Mouse (Mus musculus) heart, adult 18-20 months (tissue): ENCODE data around the gene Snx14. TPM values are rescaled to one million over a fixed set of nuclear protein-coding genes. Genes with fewer than 3 reads are reported as not detected.

Experiments used
- DNase-seq, 2 experiments: peaks; one replicate each; pipeline ENCODE4 v3.0.0; 2021 to 2022; ENCODE audit warnings: mixed read lengths in 1 of 2
- total RNA-seq, 2 experiments: library from RNA; stranded (reverse); gene quantifications; 2 replicates each; pipeline ENCODE4 v1.2.3; 2021

Snx14 gene
- total RNA-seq, 2 experiments from 2014 or later: 23.3 to 24.9 TPM

DNA sequence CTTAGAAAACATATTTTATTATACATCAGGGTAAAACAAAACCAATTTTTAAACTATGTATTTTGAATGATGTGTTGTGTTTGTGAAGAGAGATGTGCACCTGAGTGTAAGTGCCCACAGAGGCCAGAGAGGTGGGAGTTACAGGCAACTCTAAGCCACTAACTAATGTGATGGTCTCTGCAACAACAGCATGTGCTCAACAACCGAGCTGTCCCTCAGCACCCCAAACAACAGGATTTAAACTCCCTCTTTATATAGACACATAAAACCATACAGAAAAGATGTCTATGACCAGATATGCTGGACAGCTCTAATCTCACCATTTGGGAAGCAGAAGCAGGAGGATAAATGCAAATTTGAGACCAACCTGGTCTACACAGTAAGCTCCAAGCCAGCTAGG, 58.2 kb downstream of the Snx14 start:
- DNase-seq: no peak

DNA sequence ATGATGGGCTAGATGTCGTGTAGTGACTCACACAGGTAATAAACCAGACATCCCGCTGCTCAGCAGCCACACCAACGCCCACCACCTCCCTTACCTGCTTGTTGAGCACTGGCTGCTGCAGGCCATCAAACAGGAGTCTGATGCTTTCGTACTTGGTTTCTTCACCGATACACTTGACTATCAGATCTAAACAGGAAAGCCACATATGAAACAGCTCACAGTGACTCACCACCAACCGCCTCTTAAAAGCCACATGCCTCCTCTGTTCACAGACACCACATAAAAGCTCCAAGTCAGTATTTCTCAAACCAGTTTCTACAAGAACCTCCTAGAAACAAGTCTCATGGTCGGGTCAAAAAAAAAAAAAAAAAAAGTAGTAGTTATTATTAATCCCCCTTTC, 58.7 kb downstream of the Snx14 start:
- no peak for DNase-seq

DNA sequence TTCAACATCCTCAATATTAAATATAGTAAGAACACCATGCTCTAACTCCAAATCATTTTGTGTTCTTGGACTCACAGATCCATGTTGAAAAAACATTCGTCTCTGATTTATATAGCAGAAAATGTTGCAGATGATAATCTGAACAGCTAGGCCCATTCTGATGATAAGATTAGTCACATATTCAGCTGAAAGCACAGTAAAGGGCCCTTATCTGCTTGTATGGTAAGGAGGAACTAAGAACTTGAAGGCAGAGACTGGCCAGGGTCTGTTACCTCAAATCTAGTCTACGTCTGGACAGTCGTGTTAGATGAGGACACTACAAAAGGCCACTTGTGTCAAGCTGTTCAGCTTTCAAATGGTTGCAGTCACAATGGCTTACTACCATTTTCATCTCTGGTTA, 59.7 kb downstream of the Snx14 start:
- no peak for DNase-seq

DNA sequence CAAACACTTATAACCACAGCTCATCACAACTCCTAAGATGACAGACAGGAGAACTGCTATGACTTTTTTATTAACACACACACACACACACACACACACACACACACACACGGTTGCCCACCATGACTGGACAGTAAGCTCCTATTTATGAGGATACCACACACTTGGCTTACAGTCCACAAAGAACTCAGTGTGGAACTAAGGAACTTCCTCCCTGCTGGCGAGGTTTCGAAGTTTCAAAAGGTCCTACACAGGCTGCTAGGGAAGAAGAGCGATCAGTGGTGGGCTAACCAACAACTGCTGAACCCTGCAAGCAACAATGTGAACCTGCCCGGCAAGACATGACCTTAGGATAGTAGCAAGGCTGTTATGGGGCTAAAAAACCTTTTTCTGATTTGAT, 61.3 kb downstream of the Snx14 start:
- DNase-seq: no peak

DNA sequence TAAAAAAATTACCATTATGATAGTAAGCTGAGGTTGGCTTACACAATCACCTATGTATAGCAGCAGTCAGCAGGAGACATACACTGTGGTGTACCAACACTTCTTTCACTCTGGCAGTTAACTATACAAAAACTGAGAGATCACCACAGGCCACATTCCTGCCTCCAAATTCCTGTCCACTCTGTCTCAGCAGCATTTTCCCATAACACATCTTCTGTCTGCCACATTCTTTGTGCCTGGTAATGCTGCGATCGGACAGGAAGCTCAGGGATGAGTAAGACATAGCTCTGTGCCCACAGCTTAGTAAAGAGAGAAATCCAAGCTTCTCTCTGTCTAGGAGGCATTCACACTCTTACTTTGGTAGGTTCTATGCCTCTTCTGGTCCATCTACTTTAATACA, 65.8 kb downstream of the Snx14 start:
- no peak for DNase-seq

DNA sequence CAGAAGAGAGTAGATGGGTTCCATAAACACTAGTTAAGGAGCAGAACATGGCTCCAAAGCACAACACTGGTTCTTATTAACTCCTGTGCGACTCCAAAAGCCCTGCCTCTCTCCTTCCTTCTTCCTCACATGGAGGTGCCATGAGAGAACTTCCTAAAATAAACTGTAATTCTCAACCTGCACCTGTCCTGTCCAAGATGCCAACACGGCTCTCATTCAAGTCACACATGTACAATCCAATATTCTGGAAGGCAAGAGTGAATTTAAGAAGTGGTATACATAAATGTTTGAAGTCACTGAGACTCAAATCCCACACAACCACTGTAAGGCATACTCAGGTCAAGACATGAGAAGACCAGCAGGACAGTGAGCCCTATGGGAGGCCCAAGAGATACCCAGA, 67.6 kb downstream of the Snx14 start:
- no peak for DNase-seq

DNA sequence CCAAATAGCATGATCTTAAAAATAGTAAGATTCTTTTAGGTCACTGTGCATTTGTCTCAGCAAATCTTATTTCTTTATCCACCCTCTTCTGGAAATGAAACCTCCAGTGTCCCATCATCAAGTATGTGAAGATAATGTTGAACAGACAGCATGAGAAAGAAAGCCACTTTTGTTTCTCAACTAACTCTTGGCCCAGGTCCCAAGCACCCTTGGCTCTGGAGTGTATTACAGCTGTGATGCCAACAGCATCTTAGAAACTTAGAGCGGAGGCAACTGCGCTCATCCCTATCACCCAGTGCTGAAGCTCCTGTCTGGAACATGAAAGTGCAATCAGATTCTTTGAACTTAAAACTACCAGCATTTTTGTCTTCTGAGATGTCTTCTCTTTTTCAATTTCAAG, 69.1 kb downstream of the Snx14 start:
- peak; percentile 18 to 23 for DNase-seq

DNA sequence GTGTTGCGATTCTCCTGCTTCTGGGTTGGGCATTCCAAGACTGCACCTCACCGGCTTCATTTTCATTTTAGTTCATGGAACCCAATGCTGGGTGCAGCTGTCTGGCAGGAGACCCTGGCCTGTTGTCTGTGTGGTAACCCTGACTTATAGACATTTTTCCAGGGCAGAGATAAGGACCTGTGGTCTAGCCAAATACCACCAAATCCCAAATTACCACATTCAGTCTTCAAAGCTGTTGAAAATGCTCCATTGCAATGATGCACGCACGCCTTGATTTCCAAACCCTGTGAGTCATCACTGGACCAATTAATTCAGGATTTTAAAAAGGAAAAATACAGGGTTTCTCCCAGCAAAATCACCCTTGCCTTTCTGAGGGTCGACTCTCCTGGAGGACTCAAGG, 70.3 kb downstream of the Snx14 start:
- DNase-seq: no peak

DNA sequence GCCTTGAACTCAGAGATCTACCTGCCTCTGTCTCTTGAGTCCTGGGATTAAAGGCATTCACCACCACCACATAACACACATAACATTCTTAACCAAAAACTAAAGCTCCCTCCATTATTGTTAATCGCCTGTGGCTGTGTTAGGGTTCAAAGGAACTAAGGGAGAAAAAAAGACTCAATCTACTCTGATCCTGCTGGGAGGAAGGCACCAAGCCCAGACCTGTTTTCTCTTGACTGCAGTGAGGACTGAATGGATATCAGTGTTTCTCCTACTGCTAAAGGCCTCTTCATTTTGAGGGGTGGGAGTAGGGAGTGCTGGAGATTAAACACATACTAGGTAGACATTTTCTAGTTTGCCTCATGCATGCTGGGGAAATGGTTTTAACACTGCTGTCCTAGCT, 71.0 kb downstream of the Snx14 start:
- DNase-seq: no peak

DNA sequence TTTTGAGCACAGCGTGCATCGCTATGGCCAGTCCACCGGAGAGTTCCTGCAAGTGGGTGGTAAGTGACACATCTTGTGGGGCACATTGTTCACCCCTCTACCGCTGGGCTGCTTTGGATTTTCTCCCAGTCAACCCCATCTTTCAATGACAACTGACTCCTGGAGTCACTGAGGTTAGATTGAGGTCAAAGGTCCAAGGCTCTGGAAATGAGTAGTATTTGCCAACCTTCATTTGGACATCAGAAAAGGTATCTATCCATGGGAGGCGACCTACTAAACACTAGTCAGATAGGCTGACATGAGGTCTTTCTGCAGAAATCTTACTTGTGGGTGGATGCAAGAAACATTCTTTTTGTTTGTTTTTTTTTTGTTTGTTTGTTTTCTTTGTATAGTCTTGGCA, 71.4 kb downstream of the Snx14 start:
- no peak for DNase-seq

DNA sequence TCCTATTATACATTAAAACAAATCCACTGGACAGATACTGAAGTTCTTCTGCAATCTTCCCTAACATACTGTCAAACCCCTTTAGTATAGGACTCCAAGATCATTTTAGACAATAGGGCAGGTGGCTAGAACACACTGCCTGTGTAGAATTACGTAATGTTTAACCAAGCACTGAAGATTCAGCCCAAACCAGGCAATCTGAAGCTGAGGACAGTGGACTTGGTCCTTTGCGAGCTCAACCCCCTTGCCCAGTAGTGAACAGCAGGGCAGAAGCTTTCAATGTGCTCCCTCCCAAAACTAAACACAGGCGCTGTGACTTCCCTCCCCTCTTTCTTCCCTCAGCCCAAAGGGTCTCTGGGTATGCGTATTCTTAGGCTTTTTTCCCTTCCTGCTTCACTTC, 71.9 kb downstream of the Snx14 start:
- no peak for DNase-seq

DNA sequence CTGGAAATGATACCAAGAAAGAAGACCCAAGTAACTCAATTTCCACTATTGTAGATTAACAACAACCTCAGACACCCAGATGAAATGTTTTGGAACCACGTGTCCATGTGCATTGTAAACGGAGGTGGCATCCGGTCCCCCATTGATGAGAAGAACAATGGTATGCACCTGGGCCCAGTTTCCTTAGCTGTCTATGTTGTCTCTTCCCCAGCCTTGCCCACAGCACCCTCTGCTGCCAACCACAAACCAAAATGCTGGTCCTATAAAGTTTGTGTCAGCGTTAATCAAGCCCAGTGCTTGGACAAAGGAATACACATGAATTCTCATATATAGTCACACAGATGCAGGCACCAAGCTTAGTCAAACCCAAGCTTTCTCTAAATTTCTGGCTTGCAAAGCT, 72.5 kb downstream of the Snx14 start:
- DNase-seq: no peak

DNA sequence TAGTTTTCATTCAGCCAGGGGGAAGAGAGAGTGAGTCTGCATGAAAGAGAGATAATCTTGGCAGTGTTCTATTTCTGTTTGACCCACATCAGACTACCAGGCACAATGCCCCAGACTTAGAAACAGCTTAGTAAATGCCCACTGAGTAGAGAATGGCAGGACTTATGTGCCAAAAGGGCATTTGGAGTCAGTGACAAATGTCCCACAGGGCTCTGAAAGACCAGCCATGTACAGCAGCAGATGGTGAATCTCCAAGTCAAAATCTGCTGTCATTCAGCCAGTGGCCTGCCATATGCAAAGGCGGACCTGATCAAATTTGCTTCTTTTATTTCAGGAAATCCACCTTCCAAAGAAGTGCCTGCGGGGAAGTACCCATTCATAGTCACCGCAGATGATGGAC, 75.7 kb downstream of the Snx14 start:
- DNase-seq: peak; percentile 24 to 42

DNA sequence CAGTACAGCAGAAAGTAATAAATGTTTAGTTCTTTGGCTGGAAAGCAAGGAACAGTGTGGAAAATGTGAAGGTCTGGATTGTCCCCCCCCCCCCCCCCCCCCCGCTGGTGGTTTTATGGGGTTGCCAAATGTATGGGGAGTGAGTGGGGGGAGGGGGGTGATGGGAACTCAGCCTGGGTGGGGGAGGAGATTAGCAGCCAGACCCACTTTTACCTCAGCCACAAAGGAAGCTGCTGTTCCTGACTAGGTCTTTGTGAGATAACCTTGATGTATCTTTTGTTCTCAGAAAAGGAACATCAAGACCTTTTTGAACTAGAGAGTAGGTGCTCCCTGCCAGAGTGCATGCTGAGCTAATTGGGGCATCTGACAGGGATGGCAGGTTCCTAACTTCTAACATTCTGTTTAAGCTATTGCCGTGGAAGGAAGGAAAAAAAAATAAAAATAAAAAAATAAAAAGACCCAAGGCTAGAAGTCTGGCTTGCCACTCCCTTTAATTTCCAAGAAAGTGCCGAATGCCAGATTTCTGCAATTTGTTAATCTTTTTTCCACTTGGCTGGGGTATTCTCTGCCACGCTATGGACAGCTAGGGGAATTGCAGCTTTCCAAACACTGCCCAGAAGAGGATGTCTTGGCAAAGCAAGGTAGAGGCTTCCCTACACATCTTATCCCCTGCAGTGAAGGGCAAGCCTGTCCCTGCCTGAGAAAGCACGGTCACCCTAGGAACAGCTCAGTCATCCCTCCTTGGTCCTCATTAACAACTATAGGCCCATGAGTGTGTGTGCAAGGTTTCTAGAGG, 76.5 kb downstream of the Snx14 start:
- DNase-seq: peak; percentile 33 to 41

DNA sequence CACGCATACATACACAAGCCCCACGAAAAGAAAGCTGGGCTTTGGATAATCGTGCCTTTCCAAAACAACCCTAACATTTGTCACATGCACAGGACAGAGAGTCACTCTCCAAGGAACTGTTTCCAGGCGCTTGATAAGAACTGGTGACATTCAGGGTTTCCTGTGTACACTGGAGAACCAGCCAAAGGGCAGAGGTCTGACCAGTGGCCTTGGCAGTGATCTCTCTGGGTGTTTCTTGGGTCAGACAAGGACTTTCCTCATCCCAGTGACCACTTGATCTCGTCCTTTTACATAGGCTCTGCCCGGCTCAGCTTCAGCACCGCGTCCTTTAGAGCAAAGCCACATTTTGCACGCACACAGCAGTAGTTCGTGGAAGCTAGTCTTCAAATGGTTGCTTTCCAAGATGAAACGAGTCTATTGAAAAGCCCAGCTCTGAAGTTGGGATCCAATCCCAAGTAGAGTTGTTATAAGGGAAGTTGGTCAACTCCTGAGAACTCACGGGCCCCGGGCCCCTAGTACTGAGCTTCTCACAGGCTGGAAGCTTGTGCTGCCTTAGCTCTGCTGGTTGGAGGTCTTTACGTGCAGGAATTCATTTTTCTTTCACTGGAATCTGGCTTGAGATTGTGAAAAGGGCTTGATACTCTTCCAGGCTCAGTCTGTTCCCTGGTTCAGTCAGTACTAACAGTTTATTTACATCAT, 77.4 kb downstream of the Snx14 start:
- DNase-seq: peak; percentile 76 to 87

DNA sequence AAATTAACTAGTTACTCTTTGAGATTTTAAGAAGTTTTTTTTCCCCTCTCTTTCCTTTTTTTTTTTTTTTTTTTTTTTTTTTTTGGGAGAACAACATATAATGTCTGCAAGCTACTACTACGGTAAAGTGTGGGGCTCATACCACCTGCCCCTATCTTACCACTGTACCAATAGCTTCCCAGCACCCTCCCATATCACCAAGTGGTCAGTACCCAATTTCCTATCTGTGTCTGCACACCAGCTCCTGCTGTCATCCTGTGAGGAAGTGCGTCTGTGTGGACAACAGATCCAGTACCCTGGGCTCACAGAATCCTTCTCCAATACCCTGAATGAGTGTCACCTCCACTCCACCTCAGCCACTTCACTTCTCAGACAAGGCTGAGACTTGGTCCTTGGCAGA, 79.6 kb downstream of the Snx14 start:
- DNase-seq: no peak

DNA sequence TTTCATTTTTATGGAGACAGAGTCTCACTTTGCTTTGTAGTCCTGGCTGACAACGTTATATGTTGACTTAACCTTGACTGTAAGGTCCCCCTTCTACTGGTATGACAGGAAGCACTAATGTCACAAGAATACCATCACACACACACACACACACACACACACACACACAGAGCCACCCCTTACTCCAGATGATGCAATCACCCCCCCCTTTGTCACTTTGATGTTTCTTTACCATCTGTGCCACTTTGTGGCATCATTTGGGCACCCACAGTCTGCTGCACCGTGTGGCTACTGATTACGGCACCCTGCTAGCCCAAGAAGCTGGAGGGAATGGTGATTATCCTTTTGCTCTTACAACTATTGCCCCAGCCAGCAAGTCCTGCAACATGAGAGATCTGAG, 81.6 kb downstream of the Snx14 start:
- no peak for DNase-seq

DNA sequence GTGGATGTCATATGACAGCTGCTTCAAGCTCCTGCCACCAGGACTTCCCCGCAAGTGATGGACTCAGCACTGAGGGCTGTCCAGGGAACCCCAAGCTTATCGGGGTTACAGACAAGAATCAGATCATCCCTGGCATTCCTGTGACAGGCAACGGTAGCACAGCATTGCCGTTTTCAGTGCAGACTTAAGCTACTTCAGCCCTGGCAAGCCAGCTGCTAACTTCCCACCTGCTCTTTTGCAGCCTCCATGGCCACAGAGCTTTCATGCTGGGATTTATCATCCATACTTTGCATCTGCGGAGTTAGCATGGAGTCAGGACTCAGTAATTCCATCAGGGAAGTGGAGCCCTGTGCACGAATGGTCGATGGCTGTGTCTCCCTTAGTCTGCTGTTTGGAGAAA, 85.3 kb downstream of the Snx14 start:
- DNase-seq: no peak

DNA sequence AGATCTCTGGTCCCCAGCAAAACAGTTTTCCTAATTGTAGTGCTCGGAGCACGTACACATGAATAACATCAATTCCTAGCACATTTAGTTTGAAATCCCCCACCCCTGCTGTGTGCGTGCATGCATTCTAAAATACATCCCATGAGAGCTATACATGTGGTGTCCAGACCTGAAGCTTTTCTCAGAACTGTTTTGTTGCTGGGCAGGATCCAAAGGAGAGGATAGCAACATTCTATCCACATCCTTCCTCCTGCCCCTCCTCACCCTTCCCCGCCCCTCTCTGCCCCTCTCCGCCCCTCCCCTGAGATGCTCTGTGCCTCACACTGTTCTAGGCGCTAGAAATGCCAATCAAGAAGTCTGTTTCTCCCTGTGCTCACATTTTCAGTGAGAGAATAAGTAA, 86.0 kb downstream of the Snx14 start:
- no peak for DNase-seq

DNA sequence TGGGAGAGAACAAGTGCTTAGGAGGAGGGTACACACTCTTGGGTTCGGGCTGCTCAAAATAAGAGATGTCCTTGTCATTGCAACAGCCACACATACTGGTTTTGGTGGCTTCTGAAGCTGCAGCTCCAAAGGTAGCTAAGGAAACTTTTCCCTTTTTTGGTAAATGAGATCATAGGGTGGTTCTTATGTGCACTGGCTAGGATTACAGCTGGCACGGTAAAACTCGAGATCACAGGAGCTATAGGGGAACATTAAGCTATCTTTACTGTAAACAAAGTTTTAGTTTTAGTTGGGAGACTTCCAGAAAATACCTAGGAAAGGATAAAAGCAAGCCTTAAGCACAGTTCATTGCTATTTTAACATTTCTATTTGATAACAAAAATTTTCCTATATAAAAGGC, 87.6 kb downstream of the Snx14 start:
- DNase-seq: no peak

DNA sequence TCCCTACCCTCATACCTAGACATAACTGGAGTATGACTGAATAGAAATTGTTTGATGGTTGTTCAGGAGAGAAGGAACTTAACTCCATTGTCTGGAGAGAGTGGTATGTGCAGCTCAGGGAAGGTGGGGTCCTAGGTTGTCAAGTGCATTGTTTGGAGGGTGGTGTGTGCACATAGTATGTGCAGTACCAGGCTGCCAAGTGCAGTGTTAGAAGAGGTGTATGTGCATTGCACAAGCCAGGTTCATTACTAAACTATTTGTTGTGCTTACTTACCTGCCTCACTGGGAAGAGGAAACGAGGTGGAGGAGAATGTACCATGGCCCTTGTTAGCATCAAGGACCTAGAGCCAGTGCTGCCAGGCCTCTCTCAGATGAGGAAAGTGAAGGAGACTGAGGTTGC, 88.4 kb downstream of the Snx14 start:
- DNase-seq: no peak

DNA sequence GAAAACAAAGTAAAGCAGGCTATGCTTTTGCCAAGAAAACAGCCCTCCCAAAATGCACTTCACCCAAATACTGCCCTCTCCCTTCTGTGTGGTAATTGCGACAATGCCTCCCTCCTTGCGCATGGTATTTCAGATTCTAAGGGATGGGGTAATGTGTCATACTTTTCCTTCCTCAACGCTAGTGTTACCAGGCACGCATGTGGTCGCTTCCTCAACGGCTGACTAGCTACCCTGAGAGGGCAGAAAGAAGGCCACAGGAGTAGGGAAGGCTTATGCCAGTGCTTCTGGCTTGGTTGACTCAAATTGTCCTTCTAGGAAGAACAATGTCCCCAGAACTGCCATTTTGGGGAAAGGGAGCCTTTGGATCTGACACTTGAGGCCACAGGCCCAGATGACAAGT, 90.1 kb downstream of the Snx14 start:
- DNase-seq: no peak

DNA sequence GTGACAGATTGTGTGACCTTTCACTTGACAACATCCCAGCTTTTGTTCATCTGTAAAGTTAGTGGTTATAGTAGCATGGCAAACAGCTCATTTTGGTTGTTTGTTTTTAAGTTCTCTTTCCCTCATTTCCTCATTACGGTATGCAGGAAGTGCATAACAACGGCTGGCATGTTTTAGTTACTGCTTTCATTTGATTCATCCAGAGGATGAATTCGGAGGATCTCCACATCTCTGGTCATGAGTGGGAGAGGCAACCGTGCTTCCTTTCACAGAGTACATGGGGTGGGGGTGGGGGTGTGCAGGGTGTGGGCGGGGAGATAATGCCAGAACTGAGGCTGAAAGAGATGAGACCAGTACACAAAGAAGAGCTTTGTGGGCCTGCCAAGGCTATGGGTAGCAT, 91.9 kb downstream of the Snx14 start:
- no peak for DNase-seq

DNA sequence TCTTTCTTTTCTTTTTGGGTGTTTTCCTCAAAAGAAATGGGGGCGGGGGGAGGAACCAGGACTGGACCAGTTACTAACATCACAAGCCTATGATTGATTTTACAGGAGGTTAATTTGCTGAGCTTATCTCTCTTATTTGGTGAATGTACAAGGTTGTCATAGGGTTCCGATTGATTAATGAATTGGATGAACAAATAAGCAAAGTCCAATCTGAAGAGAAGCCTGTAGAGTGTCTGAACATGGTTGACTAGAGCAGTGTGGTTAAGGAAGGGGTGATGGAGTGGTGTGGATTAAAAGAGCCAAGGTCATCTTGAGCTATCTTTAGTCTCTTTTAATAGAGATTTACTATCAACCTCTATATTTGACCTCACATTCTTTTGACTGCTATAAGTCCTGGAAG, 94.3 kb downstream of the Snx14 start:
- no peak for DNase-seq
